Mouse (Mus musculus) heart, embryonic 13.5 days (tissue): ENCODE results near the gene Tshz2. TPM values are rescaled to one million over a fixed set of nuclear protein-coding genes. Genes with fewer than 3 reads are reported as not detected.

Experiments used
- ATAC-seq: fragments of 200-750 bp; cut with Nextera tagmentation; 2 replicates; pipeline ENCODE4 v1.8.0; 2017; ENCODE audit warnings: moderate TSS enrichment; ENCODE audit not compliant: insufficient number of reproducible peaks, low FRiP score, low TSS enrichment; ENCODE audit errors: extremely low read depth
- H3K27ac ChIP-seq: fragments of 300-500 bp; sonication (generic); replicated peaks from 2 replicates; pipeline ENCODE4 v1.5.1; 2015; ENCODE audit warnings: moderate library complexity, mild to moderate bottlenecking, inconsistent platforms
- H3K27me3 ChIP-seq: fragments of 300-500 bp; sonication (generic); replicated peaks from 2 replicates; pipeline ENCODE4 v1.6.1; 2015; ENCODE audit warnings: mild to moderate bottlenecking, inconsistent platforms
- H3K36me3 ChIP-seq: fragments of 300-500 bp; sonication (generic); 2 replicates; pipeline ENCODE4 v1.6.1; 2015; ENCODE audit warnings: mild to moderate bottlenecking, inconsistent platforms
- H3K4me1 ChIP-seq: fragments of 300-500 bp; sonication (generic); 2 replicates; pipeline ENCODE4 v1.6.1; 2015; ENCODE audit warnings: inconsistent platforms
- H3K4me2 ChIP-seq: fragments of 300-500 bp; sonication (generic); 2 replicates; pipeline ENCODE4 v1.6.1; 2015; ENCODE audit warnings: inconsistent platforms, mild to moderate bottlenecking, moderate library complexity
- H3K4me3 ChIP-seq: fragments of 300-500 bp; sonication (generic); 2 replicates; pipeline ENCODE4 v1.5.1; 2015; ENCODE audit warnings: moderate library complexity, mild to moderate bottlenecking, inconsistent platforms
- H3K9ac ChIP-seq: fragments of 300-500 bp; sonication (generic); 2 replicates; pipeline ENCODE4 v1.6.1; 2015; ENCODE audit warnings: inconsistent platforms, mild to moderate bottlenecking, moderate library complexity
- H3K9me3 ChIP-seq: fragments of 300-500 bp; sonication (generic); 2 replicates; pipeline ENCODE4 v1.6.1; 2016; ENCODE audit warnings: inconsistent platforms
- WGBS: fragments of 180-500 bp; shearing (Covaris S2); methylation state at CpG from one replicate; pipeline ENCODE4 v1.1.7; 2015; ENCODE audit warnings: mixed read lengths; 5-methylcytosine and 5-hydroxymethylcytosine counted together
- polyA plus RNA-seq: library from polyadenylated mRNA; unstranded; fragments of >200 nt; fragmentation: Nextera tagmentation; extraction: Ambion mirVana; gene quantifications from 2 replicates; pipeline ENCODE4 v1.2.1, GENCODE M21; 2015

Tshz2 gene
- polyA plus RNA-seq, 1 experiment from 2014 or later = 4.1 TPM

DNA sequence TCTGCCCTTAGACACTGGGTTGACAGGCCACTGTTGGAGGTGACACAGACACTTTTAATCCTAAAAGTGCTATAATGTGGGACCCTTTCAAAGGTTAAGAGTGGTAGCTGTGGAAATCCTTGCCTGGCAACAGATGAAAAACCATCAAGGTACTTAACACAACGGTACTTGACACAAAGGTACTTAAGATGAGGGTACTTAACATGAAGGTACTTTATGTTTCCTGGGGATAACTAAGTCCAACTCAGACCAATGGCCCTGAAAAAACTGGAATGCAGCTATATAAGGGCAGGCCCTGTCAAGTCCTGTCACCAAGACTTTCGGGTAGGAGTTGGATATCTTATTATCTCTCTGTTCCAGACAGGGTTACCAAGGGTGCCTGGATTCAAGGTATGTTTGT is 320.2 kb downstream of the Tshz2 start:
- WGBS = 74% methylated on average over 2 of the region's 2 CpGs
- H3K4me2 ChIP-seq = no peak overlapping the region
- H3K9ac ChIP-seq = no peak overlapping the region

GRCm38 (mm10) chr2:169958736-169959573 is 326.1 kb downstream of the Tshz2 start:
- Histone ChIP-seq H3K9me3 (no peaks in the 10 kb centered on the region), H3K4me3 (no peak overlapping the region), H3K27ac (no peak overlapping the region), H3K9ac (no peak overlapping the region), H3K27me3 (peaks cover 17% of the 10 kb centered on the region; the same call in 1 of the 2 replicates), H3K36me3 (no peaks in the 10 kb centered on the region), H3K4me1 (peaks cover 17% of the 10 kb centered on the region; the same call in 1 of the 2 replicates), H3K4me2 (no peak overlapping the region)
- ATAC-seq = no peak
- 33% methylated on average over 17 of the region's 17 CpGs for WGBS

More for the DNA sequence above, 320.2 kb downstream of the Tshz2 start:
- Histone ChIP-seq H3K27me3 (no peaks in the 10 kb centered on the region), H3K36me3 (no peaks in the 10 kb centered on the region), H3K4me3 (no peak overlapping the region), H3K4me1 (no peaks in the 10 kb centered on the region), H3K27ac (no peak overlapping the region), H3K9me3 (no peaks in the 10 kb centered on the region)
- ATAC-seq = no peak

DNA sequence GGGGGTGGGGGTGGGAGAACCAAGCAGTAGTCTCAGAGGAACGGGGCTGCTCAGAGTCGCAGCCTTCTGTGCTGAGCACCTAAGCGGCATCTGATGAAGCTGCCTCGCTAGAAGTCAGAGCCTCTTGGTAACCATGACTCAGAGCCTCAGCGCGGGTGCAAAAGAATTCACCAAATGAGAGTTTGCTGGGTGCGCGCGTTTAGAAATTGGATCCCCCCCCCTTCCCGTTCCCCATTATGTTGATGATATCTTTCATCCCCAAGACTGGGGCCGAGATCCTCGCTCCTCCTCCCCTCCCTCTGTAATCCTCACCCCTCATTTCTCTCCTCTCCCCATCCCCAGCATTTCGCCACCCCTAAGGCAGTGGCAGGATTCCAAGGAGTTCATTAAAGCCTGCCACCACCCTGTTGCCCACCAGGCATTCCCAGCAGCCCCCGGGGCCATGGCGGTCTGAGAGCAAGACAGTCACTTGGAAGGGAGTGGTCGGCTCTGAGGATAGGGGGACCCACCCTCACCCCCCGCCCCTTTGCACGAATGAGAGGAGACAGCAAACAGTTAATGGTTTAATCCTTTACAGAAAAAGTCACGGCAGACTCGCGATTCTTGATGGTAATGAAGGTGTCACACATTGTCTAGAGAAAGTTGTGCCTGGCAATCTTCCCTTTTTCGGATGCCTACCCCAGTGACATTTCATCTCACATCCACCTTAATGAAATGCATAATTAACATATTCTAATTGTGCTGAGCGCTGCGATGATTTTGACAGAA is 328.8 kb downstream of the Tshz2 start:
- Histone ChIP-seq H3K4me3 (peak overlapping the region; percentile 44), H3K4me2 (peak overlapping the region; percentile 72), H3K4me1 (peaks cover 17% of the 10 kb centered on the region; the same call in 1 of the 2 replicates), H3K36me3 (no peaks in the 10 kb centered on the region), H3K9ac (peak overlapping the region; percentile 63), H3K9me3 (no peaks in the 10 kb centered on the region), H3K27me3 (peaks cover 17% of the 10 kb centered on the region; the same call in 1 of the 2 replicates), H3K27ac (no peak overlapping the region)
- ATAC-seq = no peak
- WGBS = 28% methylated on average over 24 of the region's 24 CpGs

- Histone ChIP-seq H3K9me3 (no peaks in the 10 kb centered on the region), H3K27ac (no peak overlapping the region), H3K4me2 (peak overlapping the region; percentile 72), H3K36me3 (no peaks in the 10 kb centered on the region), H3K27me3 (peaks cover 17% of the 10 kb centered on the region; the same call in 1 of the 2 replicates), H3K4me3 (peak overlapping the region; percentile 44), H3K9ac (peak overlapping the region; percentile 63; the same call in 1 of the 2 replicates), H3K4me1 (peaks cover 17% of the 10 kb centered on the region; the same call in 1 of the 2 replicates)
- no peak for ATAC-seq
- WGBS = 32% methylated on average over 8 of the region's 8 CpGs
Observed at GRCm38 (mm10) chr2:169962231-169962600, 329.4 kb downstream of the Tshz2 start.

DNA sequence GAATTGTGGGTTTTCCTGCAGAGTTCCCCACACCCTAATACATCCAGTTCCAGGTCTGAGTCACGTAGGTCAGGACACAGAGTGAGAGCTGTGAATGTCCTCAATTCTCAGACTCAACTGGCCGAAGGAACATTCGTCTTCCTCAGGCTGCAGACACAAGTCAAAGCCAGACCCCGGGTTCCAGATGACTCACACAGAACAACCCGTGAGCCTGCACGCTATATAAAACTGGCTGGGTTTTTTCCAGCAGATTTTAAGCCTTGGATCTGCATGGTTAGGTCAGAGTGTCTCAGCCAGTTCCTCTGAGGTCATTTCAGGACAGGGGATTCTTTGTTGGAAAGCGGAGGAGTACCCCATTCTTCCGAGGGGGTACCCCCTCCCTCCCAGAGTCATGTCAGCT is 330.0 kb downstream of the Tshz2 start:
- 74% methylated on average over 8 of the region's 8 CpGs for WGBS
- H3K27ac ChIP-seq = no peak overlapping the region
- no peak overlapping the region for H3K4me3 ChIP-seq
- peaks cover 17% of the 10 kb centered on the region; the same call in 1 of the 2 replicates for H3K4me1 ChIP-seq
- peaks cover under 1% of the 10 kb centered on the region for H3K9me3 ChIP-seq
- ATAC-seq = no peak
- no peak overlapping the region for H3K9ac ChIP-seq
- H3K27me3 ChIP-seq = peaks cover 17% of the 10 kb centered on the region; the same call in 1 of the 2 replicates
- H3K36me3 ChIP-seq = no peaks in the 10 kb centered on the region
- H3K4me2 ChIP-seq = no peak overlapping the region

DNA sequence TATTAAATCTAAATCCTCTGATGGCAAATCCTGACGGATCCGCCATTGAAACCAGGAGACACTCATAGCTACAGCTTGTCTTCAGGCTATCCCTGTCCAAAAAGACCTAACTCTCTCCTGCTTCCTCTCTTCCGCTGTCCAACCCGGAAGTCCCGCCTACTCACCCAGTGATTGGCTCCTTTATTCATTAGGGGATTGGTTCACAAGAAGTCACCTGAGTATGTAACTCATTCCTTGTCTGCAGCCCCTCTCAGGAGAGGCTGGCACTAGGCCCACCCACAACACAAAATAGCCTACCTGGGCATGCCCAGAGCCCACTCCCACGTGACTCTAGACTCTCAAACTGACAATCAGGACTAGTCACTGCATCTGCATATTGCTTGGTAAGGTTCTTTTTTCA is 337.7 kb downstream of the Tshz2 start:
- no peaks in the 10 kb centered on the region for H3K4me1 ChIP-seq
- H3K4me2 ChIP-seq = no peak overlapping the region
- no peak overlapping the region for H3K27ac ChIP-seq
- no peaks in the 10 kb centered on the region for H3K36me3 ChIP-seq
- WGBS = 88% methylated on average over 6 of the region's 6 CpGs
- peaks cover 19% of the 10 kb centered on the region for H3K9me3 ChIP-seq
- no peaks in the 10 kb centered on the region for H3K27me3 ChIP-seq
- no peak for ATAC-seq
- no peak overlapping the region for H3K4me3 ChIP-seq
- no peak overlapping the region for H3K9ac ChIP-seq

- no peaks in the 10 kb centered on the region for H3K36me3 ChIP-seq
- H3K9ac ChIP-seq = no peak overlapping the region
- no peak overlapping the region for H3K4me3 ChIP-seq
- H3K4me2 ChIP-seq = no peak overlapping the region
- peaks cover 6% of the 10 kb centered on the region; the same call in 1 of the 2 replicates for H3K9me3 ChIP-seq
- no peak overlapping the region for H3K27ac ChIP-seq
- no peaks in the 10 kb centered on the region for H3K27me3 ChIP-seq
- no peak for ATAC-seq
- 0 out of 2 replicates have a peak, but pooled peaks cover 2% of the 10 kb centered on the region for H3K4me1 ChIP-seq
- WGBS = 86% methylated on average over 10 of the region's 10 CpGs
Observed at GRCm38 (mm10) chr2:169982925-169983324, 350.1 kb downstream of the Tshz2 start.

DNA sequence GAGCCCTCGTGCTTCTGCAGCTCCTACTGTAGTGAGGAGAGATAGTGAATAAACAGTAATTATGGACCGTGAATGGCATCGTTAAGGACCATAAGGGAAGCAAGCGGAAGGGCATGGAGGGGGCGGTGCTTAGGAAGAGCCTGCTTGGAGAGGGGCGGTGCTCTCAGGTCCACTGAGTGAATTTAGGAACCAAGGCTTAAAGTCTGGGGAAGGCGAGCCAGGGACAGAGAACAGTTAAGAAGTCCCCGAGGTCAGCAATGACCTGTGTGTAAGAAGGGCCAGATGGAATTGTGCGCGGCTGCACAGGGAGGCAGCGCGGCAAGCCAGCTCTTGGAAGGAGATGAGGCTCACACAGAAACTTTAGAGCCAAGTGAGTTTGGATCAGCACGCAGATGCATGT is 354.4 kb downstream of the Tshz2 start:
- Histone ChIP-seq H3K4me1 (0 out of 2 replicates have a peak, but pooled peaks cover 2% of the 10 kb centered on the region), H3K9ac (no peak overlapping the region), H3K27me3 (no peaks in the 10 kb centered on the region), H3K9me3 (0 out of 2 replicates have a peak, but pooled peaks cover 2% of the 10 kb centered on the region), H3K4me2 (peak overlapping the region; percentile 22; the same call in 1 of the 2 replicates), H3K4me3 (no peak overlapping the region), H3K36me3 (no peaks in the 10 kb centered on the region), H3K27ac (no peak overlapping the region)
- no peak for ATAC-seq
- 63% methylated on average over 13 of the region's 13 CpGs for WGBS

GRCm38 (mm10) chr2:169989186-169989585 is 356.4 kb downstream of the Tshz2 start:
- ATAC-seq = no peak
- Histone ChIP-seq H3K9me3 (no peaks in the 10 kb centered on the region), H3K4me3 (no peak overlapping the region), H3K27ac (no peak overlapping the region), H3K27me3 (no peaks in the 10 kb centered on the region), H3K4me1 (0 out of 2 replicates have a peak, but pooled peaks cover 2% of the 10 kb centered on the region), H3K4me2 (no peak overlapping the region), H3K36me3 (no peaks in the 10 kb centered on the region), H3K9ac (no peak overlapping the region)
- 95% methylated on average over 1 of the region's 1 CpGs for WGBS

DNA sequence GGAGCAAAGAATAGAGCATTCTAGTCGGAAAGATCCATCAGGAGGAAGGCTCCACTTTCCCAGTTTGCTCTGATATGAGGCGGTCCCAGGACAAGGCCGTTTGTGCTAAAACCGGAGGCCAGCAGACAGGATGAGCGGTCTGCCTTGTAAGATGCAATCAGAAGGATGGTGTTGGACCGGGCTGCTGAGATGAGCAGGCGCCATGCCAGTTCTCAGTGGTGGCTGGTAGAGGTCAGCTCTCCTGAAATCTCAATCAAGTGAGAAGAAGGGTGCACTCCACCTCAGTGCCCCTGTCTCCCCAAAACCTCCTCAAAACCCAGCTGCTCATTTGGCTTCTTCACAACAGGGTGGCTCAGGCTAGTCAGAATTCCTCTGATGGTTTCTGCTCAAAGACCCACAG is 358.2 kb downstream of the Tshz2 start:
- Histone ChIP-seq H3K4me1 (peaks cover 8% of the 10 kb centered on the region), H3K4me3 (no peak overlapping the region), H3K4me2 (no peak overlapping the region), H3K9me3 (no peaks in the 10 kb centered on the region), H3K27ac (no peak overlapping the region), H3K9ac (no peak overlapping the region), H3K36me3 (no peaks in the 10 kb centered on the region), H3K27me3 (peaks cover 9% of the 10 kb centered on the region; the same call in 1 of the 2 replicates)
- ATAC-seq = no peak
- whole genome bisulfite sequencing = 79% methylated on average over 7 of the region's 7 CpGs

DNA sequence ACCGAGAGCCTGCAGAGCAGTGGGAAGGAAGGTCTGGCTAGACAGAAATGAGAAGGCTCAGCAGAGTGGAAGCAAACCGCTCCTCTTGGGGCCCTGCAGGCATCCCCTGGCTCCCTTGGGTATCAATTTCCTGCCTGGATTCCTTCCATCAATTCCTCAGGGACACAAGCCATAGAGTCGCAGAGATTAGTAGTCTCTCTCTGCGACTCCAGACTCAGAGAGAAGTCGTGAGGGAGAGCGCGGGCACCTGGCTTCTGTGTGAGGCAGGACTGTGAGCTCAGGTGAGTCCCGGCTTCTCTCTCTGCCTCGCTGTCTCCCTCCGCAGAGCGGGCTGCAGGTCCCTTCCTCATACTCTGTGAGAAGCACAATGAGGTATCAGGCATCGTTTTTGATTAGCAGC is 363.2 kb downstream of the Tshz2 start:
- ATAC-seq = no peak
- H3K9ac ChIP-seq = peak overlapping the region; percentile 42; the same call in 1 of the 2 replicates
- 27% methylated on average over 12 of the region's 12 CpGs for WGBS

More for the DNA sequence above, 363.2 kb downstream of the Tshz2 start:
- Histone ChIP-seq H3K4me2 (peak overlapping the region; percentile 59), H3K4me1 (peaks cover 39% of the 10 kb centered on the region), H3K27me3 (peaks cover 9% of the 10 kb centered on the region; the same call in 1 of the 2 replicates), H3K36me3 (no peaks in the 10 kb centered on the region), H3K9me3 (no peaks in the 10 kb centered on the region), H3K4me3 (peak overlapping the region; percentile 25), H3K27ac (no peak overlapping the region)
